Mouse (Mus musculus) lung, postnatal 10 days (tissue): ENCODE measurements at regions not wholly inside any gene's neighbourhood (a gene's known extent, or its start where the extent isn't known, plus 50 kb on each side); places are given as distances from the start of the nearest gene placed in this dataset.
"Not testable (repeated sequence)": the region's sequence is repeated elsewhere in the genome, so short reads cannot be mapped to it uniquely, and the experiment has no call there.

Experiments
- DNase-seq: peaks from one replicate; pipeline ENCODE4 v3.0.0; 2021

GRCm38 (mm10) chr1:152239376-152239775, 147.1 kb downstream of the Tsen15 start:
- DNase-seq = peak; percentile 7

GRCm38 (mm10) chr1:152235212-152235792, 145.4 kb upstream of the 1700025G04Rik start:
- DNase-seq = no peak

- no peak for DNase-seq
These were observed 144.8 kb upstream of the 1700025G04Rik start for GRCm38 (mm10) chr1:152234716-152235115.

- peak; percentile 50 for DNase-seq
These were observed 141.8 kb upstream of the 1700025G04Rik start for GRCm38 (mm10) chr1:152231717-152232202.

DNA sequence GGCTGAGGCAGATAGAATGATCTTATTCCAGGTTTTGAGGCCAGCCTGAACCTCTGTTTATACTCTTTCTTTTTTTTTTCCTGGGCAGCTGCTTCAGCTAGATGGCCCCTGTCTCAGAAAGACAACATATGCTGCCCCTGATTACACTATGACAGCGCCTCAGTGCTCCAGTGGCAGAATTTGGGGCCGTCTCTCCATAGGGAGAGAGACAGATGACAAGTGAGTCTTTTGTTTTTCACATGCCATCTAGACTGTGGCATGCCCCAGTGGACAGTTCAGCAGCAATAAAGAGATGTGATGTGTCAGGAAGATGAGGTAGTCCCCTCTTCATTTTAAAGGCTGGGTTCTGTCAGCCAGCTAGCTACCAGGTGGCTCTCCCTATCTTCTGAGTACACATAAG, 139.8 kb upstream of the 1700025G04Rik start:
- no peak for DNase-seq

GRCm38 (mm10) chr1:152226049-152226448, 136.1 kb upstream of the 1700025G04Rik start:
- DNase-seq = no peak

GRCm38 (mm10) chr1:152223666-152224065, 133.7 kb upstream of the 1700025G04Rik start:
- no peak for DNase-seq

DNA sequence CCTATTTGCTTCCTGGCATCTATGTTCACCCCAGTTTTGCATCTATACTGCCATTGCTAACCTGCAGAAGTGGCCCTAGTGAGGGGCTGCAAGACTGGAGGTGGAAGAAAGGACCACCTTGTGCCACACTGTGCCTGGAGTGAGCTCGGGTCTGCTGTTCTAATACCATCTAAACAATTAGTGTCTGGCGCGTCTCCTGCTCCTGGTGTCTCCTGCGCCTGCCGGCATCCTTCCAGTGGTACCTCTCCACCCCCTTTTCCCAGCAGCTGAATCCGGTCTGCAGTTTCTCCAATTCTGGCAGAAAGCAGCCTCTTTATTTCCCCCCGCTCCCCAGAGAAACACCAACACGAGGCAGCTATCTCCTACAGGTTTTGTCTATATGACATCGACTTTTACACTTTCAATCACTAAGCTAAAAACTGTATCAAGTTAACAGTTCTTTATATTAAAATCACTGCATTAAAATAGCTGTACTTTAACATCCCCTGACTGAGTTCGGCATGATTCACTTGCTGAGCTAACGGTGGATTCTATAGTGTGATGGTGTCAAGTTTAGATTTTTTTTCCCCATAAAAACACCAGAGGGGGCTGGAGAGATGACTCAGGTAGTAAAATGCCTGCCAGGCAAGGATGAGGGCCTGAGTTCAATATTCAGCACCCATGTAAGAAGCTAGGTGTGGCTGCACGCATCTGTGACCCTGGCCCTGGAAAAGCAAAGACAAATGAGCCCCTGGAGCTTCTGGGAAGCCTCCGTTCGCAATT, 131.1 kb upstream of the 1700025G04Rik start:
- no peak for DNase-seq

DNA sequence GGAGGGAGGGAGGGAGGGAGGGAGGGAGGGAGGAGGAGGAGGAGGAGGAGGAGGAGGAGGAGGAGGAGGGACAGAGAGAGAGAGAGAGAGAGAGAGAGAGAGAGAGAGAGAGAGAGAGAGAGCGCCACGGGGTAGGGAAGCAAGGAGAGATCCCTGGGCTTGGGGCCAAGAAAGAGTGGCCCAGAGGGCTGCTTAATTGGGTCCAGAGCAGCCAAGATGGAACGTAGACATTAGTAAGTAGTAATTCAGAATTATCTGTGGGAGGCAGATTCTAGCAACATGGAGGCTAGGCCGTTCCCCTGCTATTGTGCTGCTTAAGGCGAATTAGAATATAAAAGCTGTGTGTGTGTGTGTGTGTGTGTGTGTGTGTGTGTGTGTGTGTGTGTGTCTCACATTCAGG, 129.8 kb upstream of the 1700025G04Rik start:
- not testable (repeated sequence) for DNase-seq

- DNase-seq = peak; percentile 50
These were observed 127.5 kb upstream of the 1700025G04Rik start for GRCm38 (mm10) chr1:152217404-152217803.

DNA sequence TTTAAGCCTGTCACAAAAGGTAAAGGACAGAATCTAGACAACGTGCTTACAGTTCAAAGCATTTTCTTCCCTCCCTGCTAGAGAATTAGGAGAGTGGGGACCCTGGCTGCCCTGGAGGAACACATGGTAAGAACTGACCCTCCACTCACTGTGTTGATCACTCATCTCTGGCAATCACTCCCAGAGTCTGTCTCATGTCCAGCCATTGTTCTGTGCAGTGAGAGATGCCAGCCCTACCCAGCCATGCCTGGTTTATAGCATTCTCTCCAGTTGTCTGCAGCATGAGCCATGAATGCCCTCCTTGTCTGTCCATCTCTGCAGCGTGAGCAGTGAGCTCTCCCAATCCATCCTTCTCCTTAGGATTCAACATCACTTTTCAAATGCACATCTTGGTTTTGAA, 124.5 kb upstream of the 1700025G04Rik start:
- DNase-seq = no peak

DNA sequence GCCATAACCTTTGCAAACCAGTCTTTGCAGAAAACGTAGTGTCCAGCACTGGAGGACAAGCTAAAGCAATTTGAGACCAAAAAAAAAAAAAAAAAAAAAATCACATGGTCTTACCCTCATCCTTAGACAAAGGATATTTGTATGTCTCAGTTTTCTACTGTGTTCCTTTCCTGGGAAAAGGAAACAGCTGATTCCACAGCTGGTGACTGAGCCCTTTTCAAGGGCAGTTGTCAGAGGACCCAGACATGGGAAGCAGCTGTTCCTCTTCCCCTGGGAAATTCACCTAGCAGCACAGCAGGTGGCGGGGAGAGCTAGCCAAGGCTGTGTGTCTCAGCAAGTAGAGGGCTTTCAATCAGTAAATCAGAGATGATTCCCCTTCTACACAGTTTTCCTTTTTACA, 113.3 kb upstream of the 1700025G04Rik start:
- no peak for DNase-seq

DNA sequence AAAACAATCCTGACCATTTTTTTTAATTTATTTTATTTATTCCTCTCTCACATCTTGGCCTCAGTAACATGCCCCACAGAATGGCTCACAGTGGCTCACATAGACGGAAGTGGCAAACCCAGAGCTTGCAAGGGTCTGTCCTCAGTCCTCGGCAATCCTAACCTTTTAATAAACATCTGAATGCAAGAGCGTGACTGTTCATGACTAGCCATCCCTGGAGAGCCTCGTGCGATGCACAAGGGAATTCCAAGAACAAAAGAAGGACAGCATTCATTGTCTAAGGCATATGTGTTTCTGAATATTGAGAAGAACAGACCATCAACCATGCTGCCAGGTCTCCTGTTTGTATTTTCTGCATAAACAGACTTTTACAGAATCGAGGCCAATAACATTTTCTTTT, 98.8 kb upstream of the 1700025G04Rik start:
- no peak for DNase-seq

DNA sequence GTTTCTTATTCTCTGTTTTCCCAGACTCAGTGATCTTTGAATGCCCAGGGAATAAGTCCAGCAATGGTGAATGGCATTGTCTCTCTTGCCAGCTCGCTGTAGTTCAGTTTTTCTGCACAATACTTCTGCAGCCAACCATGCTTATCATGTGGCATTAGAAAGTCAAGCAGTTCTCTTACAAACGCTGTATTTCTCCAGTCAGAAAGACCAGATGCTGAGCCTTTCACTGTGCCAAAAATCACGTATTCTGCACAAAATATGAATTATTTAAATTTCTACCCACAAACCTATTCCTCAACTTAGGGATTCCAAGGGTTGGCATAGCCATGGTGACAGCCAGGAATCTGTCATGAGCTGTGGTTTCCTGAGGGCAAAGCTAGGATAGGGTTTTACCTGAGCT, 95.0 kb upstream of the 1700025G04Rik start:
- no peak for DNase-seq

DNA sequence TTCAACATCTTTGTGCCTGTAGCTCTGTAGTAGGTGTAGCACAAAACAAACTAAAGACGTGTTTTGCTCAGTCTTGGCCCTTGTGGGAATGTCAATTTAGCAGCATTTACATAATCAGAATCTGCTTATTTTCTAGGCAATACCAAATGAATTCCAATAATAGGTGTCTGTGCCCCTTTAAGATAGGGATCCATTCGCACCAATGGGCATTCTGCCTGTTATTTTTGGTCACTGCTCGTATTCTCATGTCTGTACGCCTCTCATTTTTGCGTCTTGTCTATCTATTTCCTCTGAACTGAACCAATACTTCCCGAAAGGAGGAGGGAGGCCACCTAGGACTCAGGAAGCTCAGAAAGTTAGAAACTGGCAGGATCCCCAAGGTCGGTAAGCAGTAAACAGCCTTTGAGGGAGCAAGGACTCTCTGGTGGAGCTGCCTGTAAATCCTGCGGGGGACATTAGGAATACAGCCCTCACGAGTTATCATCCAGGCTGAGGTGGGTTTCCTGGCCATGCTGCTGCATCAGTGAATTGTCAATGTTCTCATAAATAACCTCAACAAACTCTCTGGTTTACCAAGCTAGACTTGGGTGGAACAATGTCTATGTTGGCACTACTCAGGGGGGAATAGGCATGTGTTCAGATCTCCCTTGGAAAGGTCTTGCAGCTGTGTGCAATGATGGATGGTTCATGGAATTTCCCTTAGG, 86.5 kb upstream of the 1700025G04Rik start:
- DNase-seq = no peak

GRCm38 (mm10) chr1:152175691-152176090, 85.8 kb upstream of the 1700025G04Rik start:
- no peak for DNase-seq

DNA sequence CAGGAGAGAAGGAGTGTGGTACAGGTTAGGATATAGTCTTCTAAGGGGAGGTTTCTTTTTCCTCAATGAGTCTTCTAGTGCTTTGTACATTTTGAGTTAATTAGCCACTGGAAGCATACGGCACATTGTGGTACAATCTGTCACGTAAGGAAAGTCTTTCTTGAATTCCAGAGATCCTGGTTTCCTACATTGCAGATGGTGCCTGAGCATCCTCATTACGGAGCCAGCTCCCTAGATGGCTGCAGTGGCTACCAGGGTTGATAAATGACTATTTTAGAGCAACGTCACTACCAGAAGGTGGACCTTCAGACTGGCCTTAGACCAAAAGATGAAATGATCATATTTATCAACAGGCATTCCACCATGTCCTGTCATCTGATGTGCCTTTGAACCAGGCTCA, 84.5 kb upstream of the 1700025G04Rik start:
- DNase-seq = no peak

DNA sequence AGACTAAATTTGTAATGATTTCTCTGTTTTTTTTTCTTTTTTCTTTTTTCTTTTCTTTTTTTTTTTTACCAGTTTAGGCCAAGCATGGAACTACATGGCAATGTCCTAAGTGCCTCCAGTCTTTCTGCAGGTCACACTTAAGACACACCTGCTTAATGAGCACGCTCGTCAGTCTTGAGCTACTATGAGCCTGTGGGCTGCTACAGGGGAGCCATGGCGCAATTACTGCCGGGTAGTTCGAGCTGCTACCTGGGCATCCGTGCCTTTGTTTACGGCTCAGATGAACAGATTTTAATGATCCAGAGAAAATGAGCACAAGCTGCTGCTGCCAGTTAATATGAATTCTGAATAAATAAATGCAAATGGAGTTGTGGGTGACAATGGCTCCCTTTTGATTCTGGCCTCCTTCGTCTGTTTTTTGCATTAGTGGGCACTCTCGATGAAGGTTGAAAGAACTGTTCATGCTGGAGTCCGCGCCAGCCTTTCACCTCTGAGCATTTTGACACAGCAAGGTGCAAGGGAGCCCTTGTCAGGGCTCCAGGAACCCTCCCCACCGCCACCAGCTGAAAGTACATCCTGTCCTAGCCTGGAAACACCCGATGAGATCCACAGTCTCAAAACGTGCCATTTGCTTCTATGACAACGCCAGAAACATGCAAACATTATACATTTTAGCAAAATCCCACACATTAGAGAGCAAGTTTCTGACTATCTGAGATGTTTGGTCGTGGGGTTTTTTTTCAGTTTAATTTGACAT, 81.3 kb upstream of the 1700025G04Rik start:
- no peak for DNase-seq

- no peak for DNase-seq
These were observed 80.7 kb upstream of the 1700025G04Rik start for GRCm38 (mm10) chr1:152170583-152170982.

DNA sequence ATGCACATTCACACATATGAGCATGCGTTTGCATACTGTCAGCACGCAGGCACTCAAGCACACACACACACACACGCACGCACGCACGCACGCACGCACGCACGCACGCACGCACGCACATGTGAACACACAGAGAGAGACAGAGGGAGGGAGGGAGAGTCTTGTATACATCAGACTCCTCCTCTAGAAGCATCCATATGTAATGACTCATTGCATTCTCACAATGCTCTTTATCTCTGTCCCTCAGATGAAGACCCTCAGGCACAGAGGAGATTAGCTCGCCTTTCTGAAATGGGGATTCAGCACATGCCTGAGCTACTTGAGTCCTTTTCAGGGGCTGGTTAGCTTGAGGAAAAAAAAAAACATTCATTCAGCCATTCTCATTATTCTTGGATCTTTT, 79.6 kb upstream of the 1700025G04Rik start:
- DNase-seq = no peak

DNA sequence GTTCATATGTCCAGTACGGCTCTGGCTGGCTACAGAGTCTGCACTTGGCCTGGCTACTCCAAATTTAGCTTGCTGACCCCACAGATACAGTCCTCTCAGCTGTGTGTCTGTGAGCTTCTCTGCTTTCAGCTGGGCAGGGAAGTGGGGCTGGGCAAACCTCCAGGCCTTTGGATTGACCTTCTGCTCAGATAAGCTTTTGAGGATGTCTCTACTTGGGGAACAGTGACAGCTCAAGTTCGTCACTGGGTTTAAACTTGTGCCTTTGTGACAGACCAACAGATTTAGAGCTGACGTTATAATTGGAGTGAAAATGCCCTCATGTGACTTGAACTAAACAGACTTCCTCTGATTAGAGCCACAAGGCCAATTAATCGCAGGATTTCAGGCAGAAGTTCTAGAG, 78.4 kb upstream of the 1700025G04Rik start:
- peak; percentile 61 for DNase-seq

GRCm38 (mm10) chr1:152167716-152168115, 77.8 kb upstream of the 1700025G04Rik start:
- no peak for DNase-seq

- no peak for DNase-seq
These were observed 75.6 kb upstream of the 1700025G04Rik start for GRCm38 (mm10) chr1:152165490-152165905.
